Mouse (Mus musculus) embryo, embryonic 11.5 days (tissue): ENCODE measurements at regions not wholly inside any gene's neighbourhood (a gene's known extent, or its start where the extent isn't known, plus 50 kb on each side); places are given as distances from the start of the nearest gene placed in this dataset.
A peak's percentile ranks its signal among the peaks of the same experiment; 100 is the strongest.

Experiments
- DNase-seq: peaks from one replicate; pipeline ENCODE4 v3.0.0-alpha.2; 2012; ENCODE audit warnings: low read depth, low spot score

- no peak for DNase-seq
Observed at GRCm38 (mm10) chr16:44630426-44630825, 71.7 kb upstream of the Boc start.

GRCm38 (mm10) chr16:44629296-44630275 is 70.9 kb upstream of the Boc start:
- DNase-seq = peak; percentile 44

- no peak for DNase-seq
Observed at GRCm38 (mm10) chr16:44625871-44626293, 67.2 kb upstream of the Boc start.

- no peak for DNase-seq
Observed at GRCm38 (mm10) chr16:44625108-44625616, 66.5 kb upstream of the Boc start.

DNA sequence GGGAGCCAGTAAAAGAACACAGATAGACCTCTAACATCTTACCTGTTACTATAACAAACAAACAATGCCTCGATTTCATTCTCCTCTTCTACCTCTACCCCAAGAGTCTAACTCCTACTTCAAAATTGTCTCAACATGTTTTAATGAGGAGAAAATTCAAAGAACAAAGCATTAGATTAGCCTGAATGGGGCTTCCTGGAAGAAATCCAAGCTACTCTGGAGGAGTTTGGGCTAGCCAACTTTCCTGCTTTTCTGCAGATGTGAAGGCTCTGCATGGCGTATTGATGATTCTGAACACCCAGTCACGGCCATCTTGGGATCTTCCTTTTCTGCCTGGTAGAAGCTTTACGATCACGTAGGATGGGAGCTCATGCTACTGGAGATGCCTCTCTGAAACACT is 62.9 kb upstream of the Boc start:
- no peak for DNase-seq

- DNase-seq = no peak
Observed at GRCm38 (mm10) chr16:44620536-44620935, 61.8 kb upstream of the Boc start.

DNA sequence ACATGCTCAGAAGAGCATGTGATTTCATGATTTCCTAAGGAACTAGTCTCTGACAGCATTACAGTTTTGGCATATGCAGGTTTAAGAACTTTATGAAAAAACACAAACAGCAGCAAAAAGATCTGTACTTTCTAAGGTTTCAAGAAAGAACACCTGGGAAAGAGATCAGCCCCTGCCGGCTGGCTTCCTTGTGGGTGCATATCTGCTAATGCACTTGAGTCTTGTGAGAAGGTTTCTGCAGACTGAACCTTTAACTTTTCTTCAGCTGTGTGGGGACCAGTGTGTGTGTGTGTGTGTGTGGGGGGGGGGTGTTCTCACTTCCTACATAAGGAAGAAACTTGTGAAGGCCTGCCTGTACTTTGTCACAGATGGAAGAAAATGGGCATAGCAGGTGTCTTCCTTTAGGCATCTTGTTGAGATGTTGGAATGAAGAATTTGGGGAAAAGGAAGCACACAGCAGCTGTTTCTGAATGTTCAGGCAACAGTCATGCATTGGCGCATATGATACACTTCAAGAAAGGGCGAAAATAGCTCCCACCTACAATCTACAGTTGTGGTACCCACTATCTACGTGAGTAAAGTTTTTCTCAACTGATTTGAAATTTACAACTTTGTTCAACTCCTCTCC is 60.9 kb upstream of the Boc start:
- no peak for DNase-seq

DNA sequence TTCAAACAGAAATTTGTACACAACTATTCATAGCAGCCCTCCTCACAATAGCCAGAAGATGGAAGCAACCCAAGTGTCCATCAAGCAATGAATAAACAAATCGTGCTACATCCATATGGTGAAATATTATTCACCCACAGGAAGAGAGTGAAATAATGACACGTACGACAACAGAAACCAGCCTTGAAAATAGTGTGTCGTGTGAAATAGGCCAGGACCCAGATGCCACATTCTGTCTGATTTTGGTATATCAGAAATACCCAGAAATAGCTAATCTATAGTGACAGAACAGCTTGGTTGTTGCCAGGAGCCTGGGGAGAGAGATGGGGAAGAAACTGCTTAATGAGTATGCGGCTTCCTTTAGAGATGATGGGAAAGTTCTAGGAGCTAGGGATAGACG is 58.3 kb upstream of the Boc start:
- DNase-seq = no peak

- DNase-seq = no peak
Observed at GRCm38 (mm10) chr16:44616376-44616775, 57.7 kb upstream of the Boc start.

- DNase-seq = peak; percentile 58
Observed at GRCm38 (mm10) chr16:44615878-44616206, 57.1 kb upstream of the Boc start.

- DNase-seq = no peak
Observed at GRCm38 (mm10) chr16:44615172-44615877, 56.6 kb upstream of the Boc start.

DNA sequence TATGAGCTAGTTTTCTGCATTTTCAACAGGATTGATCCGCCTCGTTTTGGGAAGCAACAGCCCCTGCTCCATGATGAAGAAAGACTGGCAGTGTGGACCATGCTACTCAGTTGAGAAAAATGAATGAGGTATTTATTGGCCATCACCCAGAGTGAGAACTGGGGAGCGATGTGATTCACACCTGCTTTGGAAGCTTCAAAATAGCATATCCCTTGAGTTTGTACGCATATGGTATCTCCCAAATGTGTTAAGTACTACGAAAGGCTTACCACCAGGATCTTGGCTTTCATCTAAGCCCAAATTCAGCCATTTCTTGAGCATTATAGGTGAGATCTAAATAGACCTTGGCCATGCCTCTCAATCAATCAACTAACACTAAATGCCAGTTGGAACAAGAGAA is 55.5 kb upstream of the Boc start:
- no peak for DNase-seq

DNA sequence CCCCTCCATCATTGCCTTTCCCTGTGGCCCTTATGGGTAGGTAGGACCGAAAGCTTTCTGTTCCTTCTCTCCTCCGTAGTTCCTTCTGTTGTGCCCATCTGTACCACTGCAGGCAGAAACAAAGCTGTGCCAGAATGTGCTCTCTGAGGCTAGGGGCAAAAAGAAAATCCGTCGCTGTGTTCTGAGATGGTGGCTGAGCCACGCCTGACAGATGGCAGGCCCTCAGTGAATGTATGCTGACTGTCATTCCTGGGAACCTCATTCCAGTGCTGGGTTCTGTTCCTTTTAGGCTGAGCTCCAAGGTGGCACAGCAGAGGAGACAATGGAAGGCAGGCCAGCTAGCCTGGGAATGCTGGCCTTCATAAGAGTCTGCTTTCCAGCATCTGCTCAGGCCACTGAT is 54.0 kb upstream of the Boc start:
- no peak for DNase-seq

GRCm38 (mm10) chr16:44611525-44611924 is 52.8 kb upstream of the Boc start:
- no peak for DNase-seq

- DNase-seq = no peak
Observed at GRCm38 (mm10) chr16:44608586-44608985, 49.9 kb upstream of the Boc start.
